Mouse (Mus musculus): ENCODE results near the gene Ripor2.
A peak's percentile ranks its signal among the peaks of the same experiment; 100 is the strongest.

The Ripor2 gene

GRCm38 (mm10) chr13:24584841-24585240 is 2.9 kb downstream of the Ripor2 start:
- DNase-seq = no peak

GRCm38 (mm10) chr13:24585369-24585768 is 3.4 kb downstream of the Ripor2 start:
- no peak for DNase-seq

- no peak for DNase-seq
Measured at GRCm38 (mm10) chr13:24587192-24587895, 5.4 kb downstream of the Ripor2 start.

- DNase-seq = no peak
Measured at GRCm38 (mm10) chr13:24588603-24589002, 6.6 kb downstream of the Ripor2 start.

- no peak for DNase-seq
Measured at GRCm38 (mm10) chr13:24591737-24592136, 9.7 kb downstream of the Ripor2 start.

- no peak for DNase-seq
Measured at GRCm38 (mm10) chr13:24594303-24594702, 12.3 kb downstream of the Ripor2 start.

- no peak for DNase-seq
Measured at GRCm38 (mm10) chr13:24599631-24600041, 17.6 kb downstream of the Ripor2 start.

GRCm38 (mm10) chr13:24602978-24603377 is 21.0 kb downstream of the Ripor2 start:
- DNase-seq = no peak

- DNase-seq = no peak
Measured at GRCm38 (mm10) chr13:24603591-24604009, 21.6 kb downstream of the Ripor2 start.

- no peak for DNase-seq
Measured at GRCm38 (mm10) chr13:24604096-24604495, 22.1 kb downstream of the Ripor2 start.

- DNase-seq = no peak
Measured at GRCm38 (mm10) chr13:24604761-24605591, 23.0 kb downstream of the Ripor2 start.

- no peak for DNase-seq
Measured at GRCm38 (mm10) chr13:24605755-24606154, 23.8 kb downstream of the Ripor2 start.

GRCm38 (mm10) chr13:24607961-24608360 is 26.0 kb downstream of the Ripor2 start:
- DNase-seq = no peak

GRCm38 (mm10) chr13:24608709-24609108 is 26.7 kb downstream of the Ripor2 start:
- no peak for DNase-seq

GRCm38 (mm10) chr13:24610883-24611282 is 28.9 kb downstream of the Ripor2 start:
- no peak for DNase-seq

GRCm38 (mm10) chr13:24613031-24613430 is 31.0 kb downstream of the Ripor2 start:
- no peak for DNase-seq

GRCm38 (mm10) chr13:24613433-24613832 is 31.4 kb downstream of the Ripor2 start:
- no peak for DNase-seq

- DNase-seq = no peak
Measured at GRCm38 (mm10) chr13:24613927-24614780, 32.2 kb downstream of the Ripor2 start.

GRCm38 (mm10) chr13:24615921-24616565 is 34.1 kb downstream of the Ripor2 start:
- DNase-seq = peak in 1 of 2 experiments; percentile 12

GRCm38 (mm10) chr13:24616645-24617044 is 34.7 kb downstream of the Ripor2 start:
- no peak for DNase-seq

GRCm38 (mm10) chr13:24617076-24617798 is 35.2 kb downstream of the Ripor2 start:
- DNase-seq = no peak

GRCm38 (mm10) chr13:24617799-24618130 is 35.8 kb downstream of the Ripor2 start:
- no peak for DNase-seq

Measured in cerebellum, postnatal 25 days (tissue).